Mouse (Mus musculus) kidney, adult 8-10 months (tissue): Measurements from ENCODE around the gene Upp2.
A peak's percentile ranks its signal among the peaks of the same experiment; 100 is the strongest.

ENCODE experiments used
- DNase-seq, 2 experiments: peaks; one replicate each; pipeline ENCODE4 v3.0.0; 2022

Upp2 gene

DNA sequence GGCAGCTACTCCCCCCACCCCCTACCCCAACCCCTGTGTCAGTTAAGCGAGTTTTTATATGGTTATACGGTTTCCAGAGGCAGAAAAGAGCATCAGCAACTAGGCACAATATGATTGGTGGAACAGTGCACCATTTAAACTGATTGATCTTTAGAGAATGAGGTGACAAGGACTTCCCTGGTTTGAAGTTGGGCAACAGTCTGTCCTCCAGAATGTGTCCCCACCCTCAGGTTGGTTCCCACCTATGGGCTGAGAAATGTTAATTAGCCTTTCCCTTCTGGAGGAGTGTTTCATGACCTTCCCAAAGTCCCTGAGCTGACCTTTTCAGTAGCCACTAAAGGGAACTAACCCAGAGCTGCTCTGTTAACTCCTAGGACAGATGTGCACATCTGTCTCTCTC is 58.6 kb downstream of the Upp2 start:
- DNase-seq, result no peak

DNA sequence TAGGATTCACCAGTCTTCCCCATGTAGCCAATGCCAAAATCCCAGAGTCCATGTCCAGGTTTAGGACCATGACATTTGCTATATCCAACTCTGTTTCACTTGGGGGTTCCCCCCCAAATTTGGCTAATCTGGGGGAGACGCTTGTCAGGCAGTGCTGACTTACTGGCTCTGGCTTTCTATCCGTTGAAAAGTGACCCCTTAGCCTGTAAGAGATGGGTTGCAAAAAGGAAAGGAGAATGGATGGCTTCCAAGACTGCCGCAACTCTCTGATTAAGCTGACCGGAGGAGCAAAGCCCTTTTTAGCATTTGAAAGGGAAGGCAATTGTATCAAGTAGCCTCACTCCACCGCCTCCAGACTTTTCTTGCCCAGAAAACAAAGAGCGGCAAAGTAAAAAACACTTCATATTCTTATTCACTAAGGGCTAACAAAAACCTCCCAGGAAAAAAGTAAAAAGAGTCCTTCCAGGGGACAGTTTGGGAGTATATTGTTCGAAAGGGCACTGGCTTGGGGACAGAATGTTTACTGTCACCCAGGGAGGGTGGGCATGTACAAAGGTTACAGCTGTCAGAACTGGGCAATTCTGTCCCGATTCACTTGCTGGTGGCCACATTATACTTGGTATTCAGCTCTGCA is 59.2 kb downstream of the Upp2 start:
- DNase-seq, result no peak

DNA sequence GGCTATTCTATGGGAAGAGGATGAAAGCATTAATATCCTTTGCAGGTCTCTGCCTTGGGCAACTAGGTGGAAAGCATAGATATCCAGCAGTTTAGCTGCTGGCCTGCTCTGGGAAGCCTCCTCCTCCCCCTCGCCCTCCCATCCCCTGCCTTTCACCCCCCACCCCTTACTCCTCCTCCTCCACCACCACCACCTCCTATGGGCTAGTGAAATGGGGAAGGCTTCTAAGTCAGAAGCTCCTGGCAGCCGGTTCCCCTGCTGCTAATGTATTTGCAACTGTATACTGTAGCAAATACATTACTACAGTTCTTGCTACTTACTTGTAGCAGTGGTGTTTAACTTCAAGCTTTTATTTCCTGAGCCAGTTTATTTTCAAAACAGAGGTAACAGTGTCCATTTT is 60.9 kb downstream of the Upp2 start:
- no peak for DNase-seq

DNA sequence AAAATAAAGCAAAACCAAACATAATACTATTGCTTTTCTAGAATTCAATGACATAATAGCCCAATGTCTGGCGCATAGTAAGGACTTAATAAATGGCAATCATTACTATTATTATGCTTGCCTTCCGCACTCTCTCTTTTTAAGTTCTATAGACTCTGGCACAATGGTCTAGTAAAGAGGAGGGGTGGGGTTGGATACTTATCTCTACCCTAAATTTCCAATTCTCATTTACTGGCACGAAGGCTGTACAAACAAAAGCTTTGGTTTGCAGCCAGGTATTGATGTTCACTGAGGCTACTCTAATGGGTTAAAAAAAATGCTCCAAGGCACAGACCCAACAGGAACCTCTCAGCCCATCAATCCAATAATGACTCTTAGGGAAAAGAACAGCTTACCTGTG is 61.9 kb downstream of the Upp2 start:
- DNase-seq, result no peak

DNA sequence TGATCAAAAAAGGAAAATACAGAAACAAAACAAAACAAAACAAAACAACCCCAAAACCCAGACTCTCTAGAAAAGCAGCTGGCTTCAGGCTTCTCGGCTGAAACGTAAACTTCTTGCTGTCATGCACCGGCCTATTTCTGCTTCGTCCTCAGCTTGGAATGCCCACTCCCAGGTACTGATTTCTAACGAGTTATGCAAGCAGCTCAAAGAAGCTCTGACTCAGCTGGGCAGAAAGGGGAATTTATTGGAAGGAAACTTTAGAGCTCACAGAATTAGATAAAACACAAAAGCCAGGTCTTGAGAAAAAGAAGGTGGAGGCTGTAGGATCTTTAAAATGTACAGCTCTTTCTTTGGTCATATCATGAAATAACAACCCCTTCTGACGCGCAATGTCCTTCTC is 62.3 kb downstream of the Upp2 start:
- no peak for DNase-seq

DNA sequence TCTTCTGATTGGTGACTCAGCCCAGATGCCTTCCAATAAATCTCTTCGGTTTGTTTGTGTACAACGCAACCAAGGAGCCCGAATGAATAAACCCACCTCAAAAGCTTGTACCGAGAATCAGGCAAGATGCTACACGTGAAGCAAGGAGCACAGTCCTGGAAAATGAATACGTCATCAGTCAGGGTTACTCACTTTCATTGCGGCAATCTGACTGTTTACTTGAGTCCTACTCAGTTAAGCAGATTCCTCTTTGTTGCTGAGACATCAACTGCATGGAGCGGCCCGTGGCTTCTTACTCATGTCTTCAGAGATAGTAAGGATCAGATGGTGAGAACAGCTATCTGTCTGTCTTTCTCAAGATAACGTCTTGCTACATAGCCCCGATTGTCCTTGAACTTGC is 66.7 kb downstream of the Upp2 start:
- DNase-seq, result no peak

DNA sequence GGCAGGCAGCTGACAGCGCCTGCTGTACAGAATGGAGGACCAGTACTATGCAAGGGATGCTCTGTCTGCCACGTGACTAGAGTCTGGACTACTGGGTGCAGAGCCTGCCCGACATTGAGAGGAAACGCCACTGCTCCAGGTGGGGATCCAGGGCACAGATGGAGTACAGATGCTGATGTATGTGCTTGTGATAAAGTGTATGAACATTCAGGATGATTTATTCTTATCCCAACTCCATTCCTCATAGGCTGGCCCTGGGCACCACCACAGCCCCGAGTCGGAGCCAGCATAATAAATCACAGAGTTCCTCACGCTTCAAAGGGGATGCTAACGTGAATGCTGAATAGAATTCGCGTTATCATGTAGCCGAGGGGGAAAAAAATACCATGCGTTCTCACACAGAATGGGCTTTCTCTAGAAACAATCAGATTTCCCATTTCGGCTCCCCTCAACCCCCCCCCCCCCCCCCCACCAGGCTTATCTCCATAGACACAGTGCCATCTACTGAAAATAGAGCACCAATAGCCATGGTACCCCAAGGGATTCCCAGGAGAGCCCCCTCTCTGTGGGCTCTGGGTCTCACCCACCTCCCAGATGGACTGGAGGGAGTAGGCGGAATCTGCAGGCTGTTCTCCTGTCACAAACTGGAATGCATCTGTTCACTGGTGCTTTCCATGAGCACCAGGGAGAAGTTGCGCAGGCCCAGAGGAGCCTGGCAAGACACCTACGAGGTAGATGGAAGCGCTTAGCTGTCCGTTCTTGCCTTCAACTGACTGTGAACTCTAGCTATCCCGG is 74.9 kb downstream of the Upp2 start:
- DNase-seq, result no peak

DNA sequence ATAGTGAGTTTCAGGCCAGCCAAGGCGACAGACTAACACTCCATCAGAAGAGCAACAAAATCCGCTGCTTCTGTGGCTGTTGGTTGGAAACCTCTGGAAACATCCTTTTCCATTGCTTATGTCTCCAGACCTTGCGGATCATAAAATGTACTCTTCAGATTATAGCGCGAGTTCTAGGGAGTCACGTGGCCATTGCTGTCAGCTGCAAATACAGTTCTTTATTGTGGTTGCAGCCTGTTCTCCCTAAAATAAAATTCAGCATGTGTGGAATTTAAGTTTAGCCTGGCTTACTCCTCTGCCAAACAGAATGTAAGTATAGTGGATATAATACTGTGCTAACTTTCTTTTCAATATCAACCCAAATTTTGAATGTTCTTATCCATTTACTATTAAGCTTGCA is 78.6 kb downstream of the Upp2 start:
- no peak for DNase-seq

DNA sequence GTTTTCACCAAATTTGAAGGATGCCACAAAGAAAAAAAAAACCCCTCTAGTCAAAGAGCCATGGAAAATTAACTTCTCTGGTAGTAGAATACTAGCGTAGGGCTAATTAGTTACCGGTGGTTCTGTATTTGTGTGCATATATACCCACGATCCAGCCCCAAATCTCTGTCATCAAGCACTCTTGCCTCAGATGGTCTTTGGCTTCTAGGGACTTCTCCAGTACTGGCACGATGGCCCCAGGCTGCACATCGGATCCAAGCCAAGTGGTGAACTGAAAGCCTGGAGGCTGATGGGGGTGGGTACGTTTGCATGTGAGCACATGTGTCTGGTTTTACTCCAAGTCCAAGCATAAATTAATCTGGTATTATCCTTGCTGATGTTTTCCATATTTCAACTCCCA is 88.1 kb downstream of the Upp2 start:
- no peak for DNase-seq

DNA sequence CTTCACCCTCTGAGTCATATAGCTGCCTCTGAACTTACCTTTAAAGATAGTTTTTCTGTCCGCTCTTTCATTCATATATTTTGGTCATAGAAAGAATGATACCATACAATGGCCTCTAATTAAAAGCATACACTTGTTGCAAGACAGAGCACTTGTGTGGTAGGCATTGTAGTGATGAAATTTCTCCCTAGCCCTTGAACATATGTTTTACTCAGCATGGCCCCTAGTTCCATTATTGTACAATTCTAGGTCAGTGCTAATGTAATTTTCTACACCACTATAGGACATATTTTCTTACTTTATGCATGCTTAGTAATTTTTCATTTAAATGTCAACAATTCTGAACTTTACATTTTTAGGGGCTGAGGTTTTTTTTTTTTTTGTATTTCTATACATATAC is 89.9 kb downstream of the Upp2 start:
- no peak for DNase-seq

DNA sequence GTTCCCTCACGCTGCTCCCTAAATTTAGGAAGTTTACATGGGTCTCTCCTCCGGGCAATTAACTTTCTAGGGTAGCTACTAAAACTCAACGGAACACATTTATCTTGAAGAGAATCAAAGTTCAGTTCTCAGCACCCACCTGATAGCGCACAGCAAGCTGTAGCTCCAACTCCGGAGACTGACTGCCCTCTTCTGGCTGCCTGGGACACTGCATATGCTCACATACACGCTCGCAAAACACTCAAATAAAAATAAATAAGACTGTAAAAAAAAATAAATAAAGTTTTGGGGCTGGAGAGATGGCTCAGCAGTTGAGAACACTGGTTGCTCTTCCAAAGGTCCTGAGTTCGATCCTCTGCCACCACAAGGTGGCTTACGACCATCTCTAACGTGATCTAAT is 90.8 kb downstream of the Upp2 start:
- no peak for DNase-seq

DNA sequence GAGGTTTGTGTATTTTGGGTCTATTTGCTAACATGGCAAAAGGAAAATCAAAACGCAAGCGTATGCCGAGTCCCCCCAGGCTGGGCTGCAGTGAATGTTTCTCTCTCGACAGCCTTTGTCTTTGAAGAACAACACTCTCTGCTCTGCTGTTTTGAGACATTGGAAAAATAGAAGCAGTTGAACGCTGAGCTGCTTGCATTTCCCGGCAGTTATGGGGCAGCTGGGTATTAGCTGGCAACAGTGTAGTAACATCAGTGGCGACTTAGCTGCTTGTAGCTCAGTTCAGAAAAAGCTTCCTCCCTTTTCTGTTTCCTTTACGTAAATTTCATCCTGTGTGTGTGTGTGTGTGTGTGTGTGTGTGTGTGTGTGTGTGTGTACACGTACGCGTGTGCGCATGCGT is 93.5 kb downstream of the Upp2 start:
- DNase-seq, result no peak

DNA sequence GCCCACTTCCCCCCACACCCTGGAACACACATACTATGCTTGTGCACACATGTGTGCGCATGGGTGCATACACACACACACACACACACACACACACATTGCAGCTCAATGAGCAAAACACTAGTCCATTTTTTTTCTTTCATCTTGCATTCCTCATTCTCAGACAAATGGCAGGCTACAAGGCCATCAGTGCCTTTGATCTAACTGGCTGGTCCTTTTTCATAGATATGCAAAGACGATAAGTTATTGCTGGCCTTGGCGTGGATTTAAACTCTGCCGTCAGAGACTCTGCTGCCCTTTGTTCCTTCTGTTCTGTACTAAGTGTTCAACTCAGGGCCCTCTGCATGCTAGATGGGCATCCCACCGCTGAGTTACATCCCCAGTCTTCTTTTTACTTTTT is 94.0 kb downstream of the Upp2 start:
- DNase-seq, result no peak

DNA sequence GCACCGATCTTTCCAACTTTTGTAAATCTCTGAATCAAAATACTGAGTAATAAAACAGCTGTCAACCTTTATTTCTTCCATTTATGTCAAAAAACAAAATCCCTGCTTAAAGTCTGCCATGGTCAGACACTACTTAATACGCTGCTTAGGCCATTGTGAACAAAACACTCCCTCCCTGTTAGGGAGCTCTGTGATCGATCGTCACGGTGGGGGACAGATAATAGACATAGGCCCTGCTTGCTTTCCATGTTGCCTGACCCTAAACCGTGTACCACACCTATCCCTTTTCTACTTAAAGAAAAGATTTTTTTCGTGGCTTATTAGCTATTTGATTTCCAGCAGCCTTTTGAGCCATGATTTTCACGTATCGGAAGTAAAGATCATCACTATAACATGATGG is 95.6 kb downstream of the Upp2 start:
- no peak for DNase-seq

DNA sequence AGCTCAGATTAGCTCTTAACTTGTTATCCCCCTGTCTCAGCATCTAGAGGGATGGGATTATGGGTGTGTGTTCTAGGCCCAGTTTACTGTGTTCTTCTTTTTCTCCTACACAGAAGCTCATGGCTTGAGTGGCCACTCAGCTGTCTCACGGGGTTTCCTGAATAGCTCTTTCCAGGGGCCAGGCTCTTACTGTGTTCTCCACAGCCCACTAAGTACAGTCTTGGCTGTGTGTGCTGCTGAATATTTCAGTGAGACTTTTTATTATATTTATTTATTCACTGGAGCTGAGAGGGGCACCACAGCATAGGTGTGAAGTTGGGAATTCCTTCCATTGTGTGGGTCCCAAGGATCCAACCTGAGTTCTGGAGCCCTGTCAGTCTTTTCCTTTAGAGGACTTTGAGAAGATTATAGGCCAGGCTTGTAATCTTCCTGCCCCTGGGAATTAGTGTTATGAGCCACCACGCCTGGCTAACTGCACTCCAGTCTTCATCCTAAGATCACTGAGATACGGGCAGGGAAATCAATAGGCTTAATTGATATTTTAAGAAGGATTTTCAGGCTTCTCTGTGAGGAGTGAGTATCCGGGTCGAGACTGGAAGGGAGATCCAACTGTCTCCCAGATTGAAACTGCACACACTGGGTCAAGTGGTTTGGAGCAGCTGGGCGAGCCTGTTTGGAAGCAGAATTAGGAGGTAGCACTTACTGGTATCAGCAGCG is 96.5 kb downstream of the Upp2 start:
- DNase-seq, result no peak

DNA sequence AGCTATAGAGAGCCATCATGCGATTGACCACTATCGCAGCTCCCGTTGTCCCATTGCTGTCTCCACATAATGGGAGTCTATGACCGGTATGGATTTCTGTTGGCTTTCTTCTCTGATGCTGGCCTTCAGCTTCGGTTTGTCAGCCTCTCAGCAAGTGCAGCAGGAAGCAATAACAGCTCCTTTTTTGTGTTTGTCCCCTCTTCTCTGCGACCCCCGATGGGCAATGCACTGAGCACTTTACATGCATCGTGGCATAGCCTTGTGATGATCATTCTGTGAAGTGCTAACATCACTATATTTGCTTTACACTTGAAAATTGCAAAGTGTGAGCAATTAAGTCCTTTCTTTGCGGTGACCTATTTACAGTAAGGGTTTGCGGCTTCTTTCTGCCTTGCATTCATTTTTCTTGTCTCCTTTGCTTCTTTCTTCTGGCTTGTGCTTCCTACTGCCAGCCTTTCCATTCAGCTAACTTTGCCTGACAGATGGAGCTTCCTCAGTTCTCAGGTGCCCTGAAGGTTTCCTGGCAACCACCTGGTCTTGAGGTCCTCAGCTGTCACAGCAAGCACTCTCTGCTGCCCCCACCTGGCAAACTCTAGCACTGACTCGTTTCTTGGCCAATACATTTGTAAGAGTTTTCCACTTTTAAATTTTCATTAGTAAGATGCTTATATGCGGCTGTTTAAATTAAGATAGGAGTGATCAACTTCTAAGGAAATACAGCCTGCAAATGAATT is 98.2 kb downstream of the Upp2 start:
- peak; percentile 41 to 74 for DNase-seq

DNA sequence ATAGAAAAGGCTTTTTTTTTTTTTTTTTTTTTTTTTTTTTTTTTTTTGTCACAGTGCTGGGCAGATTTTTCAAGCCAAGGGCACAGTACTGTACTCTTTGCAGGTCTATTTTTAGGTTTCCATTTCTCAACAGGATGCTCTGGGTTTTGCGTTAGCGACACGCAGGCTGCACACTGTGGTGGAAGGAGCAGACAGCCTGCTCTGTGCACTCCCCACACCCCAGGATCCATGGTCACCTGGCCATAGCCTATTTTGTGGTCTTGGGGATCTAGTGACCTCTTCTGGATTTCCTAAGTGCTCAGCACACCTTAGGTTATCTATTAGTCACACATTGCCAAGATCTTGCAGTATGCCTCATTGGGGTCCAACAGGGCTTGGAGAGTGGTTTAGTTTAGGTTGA is 100.2 kb downstream of the Upp2 start:
- DNase-seq, result no peak

DNA sequence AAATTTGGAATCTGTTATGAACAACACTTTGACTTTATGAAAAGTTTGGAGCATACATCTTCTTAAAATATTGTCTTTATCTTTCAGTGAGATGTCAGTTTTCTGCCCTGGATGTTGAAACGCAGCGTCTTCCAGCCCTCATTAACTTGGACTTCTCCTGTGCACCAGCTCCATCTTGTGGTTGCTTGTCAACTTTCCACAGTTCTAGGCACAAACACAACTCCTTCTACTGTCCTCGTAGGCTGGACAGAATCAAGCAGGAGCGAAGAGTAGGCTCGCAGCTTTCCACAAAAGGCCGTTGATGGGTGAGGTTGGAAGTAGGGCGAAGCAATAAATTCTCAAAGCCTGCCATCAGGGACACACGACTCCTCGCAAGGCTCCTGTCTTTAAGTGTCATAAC is 100.9 kb downstream of the Upp2 start:
- peak; percentile 30 to 64 for DNase-seq

DNA sequence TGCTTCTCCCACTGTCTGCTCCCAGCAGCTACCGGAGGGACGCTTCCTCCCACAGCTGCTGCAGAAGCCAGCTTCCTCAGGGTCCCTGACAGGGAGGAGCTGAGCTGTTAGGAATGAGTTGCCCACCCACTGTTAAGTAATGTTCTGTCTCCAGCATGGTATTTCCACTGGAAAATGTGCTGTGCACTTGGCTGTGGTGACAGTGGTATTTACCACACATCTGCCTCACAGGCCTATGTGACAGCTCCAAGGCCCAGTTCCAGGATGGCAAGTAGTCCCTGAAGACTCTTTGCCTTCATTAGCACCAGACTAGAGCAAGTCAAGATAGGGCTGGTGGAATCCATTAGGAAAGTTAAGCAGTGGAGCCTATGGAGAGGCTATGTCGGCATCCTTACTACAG is 102.0 kb downstream of the Upp2 start:
- no peak for DNase-seq

DNA sequence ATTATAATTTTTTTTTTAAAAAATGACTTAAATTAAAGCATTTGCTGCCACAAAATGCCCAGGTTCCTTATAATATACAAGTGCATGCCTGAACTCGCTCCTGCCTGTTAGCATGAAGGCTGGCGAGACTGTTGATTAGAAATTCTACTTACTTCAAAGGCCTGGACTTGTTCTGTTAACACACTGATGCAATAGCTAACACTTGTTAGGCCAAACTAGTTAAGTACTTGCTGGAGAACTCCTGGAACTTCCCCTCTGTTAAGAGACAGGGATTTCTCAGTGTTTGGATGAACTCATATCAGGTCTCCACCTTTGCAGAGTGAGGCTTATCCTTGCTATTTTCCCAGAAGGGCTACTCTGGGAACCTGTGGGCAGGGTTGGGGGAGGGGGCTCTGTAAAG is 105.4 kb downstream of the Upp2 start:
- no peak for DNase-seq

DNA sequence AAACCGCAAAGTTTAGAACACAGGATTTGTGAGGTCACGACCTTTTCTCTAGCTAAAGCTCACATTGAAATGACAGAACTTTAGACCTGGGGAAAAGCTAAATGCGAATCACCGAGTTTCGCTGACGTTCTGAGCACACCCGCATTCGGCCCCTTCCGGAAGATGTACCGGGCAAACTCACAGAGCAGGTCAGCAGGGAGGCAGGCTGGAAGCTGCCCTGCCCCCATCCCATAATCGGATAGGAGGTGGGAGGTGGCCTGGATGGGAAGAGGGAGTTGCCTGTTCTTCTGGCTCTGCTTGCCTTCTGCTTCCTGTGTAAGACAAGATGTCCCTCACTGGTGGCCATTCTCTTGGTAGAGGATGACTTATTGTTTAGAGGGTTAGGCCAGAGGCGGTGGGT is 112.9 kb downstream of the Upp2 start:
- no peak for DNase-seq

DNA sequence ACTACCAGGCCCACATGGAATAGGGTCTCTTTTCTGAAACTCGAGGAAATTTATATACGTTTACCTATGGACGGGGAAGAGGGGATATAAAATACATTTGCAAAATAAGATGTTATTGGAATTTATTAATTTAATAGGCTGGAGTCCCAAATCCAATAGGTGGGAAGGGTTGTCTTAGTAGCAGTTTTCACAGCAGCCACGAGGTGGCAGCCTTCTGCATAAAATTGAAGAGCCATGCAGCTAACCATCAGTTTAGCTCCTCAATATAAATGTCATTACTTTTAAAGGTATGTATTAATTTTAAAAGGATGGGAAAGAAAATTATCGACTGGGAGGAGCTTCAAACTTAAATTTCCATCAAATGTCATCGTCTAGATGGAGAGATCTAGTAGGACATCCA is 113.7 kb downstream of the Upp2 start:
- peak; percentile 23 to 71 for DNase-seq

DNA sequence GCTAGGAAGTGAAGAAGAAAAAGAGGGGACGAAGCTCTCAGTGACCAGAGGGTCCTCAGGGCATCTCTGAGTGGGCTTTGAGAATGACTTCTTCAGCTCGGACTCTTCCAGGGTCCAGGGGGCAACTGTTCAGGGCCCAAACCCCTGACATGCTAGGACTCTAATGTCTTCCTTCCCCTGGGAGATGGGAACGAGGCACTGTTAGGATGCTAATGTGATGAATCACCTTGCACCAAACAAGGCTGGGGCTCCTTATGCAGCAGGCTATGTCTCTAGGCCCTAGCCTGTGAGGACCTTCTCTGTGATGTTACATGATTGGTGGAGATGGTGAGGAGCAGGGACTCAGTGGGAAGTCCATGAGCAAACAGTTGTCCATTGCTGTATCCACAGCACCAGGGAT is 114.3 kb downstream of the Upp2 start:
- DNase-seq, result no peak

DNA sequence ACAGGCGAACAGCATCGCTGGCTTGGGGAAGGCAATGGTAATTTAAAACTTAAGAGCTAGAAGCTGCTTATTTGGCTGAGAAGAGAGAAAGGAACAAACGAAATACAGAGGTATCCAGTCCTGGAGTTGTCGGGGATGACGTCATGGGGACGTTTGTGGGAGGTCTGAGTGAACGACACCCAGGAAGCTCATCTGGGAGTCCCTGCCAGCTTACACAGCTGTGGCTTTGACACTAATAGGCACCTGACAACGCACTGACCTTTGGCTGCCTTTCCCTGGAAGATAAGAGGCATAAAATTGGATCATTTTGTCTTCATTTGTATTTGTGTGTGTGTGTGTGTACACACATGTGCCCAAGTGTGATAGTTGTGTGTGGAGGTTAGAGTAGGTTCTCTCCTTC is 130.4 kb downstream of the Upp2 start:
- DNase-seq, result no peak
